Mouse (Mus musculus) heart, postnatal 0 days (tissue): Measurements from ENCODE around the gene Enpp1.

ENCODE experiments used
- CTCF ChIP-seq: IDR thresholded peaks from 2 replicates; pipeline ENCODE4 v1.5.1; 2016; ENCODE audit warnings: antibody characterized with exemption, control low read depth, low read depth
- EP300 ChIP-seq: IDR thresholded peaks from 2 replicates; pipeline ENCODE4 v1.6.1; 2016; ENCODE audit warnings: antibody characterized with exemption, low read depth

DNA sequence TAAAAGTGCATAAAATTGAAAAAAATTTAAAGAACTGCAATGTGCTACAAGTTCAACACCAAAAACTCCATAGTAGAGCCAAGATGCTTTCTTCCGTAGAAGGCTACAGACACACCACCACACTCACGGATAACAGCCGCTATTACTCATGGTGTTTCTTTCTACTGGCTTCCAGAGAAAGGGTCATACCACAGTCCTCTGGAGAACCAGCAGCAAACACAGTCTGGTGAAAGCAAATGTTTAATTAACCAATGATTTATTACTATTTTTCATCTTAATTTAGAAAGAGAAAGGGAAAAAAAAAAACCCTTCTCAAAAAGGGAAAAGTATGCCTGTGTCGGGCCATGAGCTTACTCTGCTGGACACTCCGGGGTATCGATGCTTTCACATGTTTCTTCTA lies 37.7 kb downstream of the Enpp1 start:
- TF ChIP-seq EP300 (no peak), CTCF (no peak)
